Mouse (Mus musculus) heart, embryonic 12.5 days (tissue): Measurements from ENCODE around the gene Adgrf2. TPM values are rescaled to one million over a fixed set of nuclear protein-coding genes. Genes with fewer than 3 reads are reported as not detected.

Experiments
- ATAC-seq: fragments of 200-750 bp; cut with Nextera tagmentation; 2 replicates; pipeline ENCODE4 v1.8.0; 2017; ENCODE audit warnings: moderate TSS enrichment, moderate library complexity; ENCODE audit not compliant: insufficient number of reproducible peaks, low FRiP score
- H3K27ac ChIP-seq: fragments of 300-500 bp; sonication (generic); 2 replicates; pipeline ENCODE4 v1.5.1; 2016; ENCODE audit warnings: mild to moderate bottlenecking, moderate library complexity; ENCODE audit not compliant: poor library complexity, severe bottlenecking
- H3K27me3 ChIP-seq: fragments of 300-500 bp; sonication (generic); replicated peaks from 2 replicates; pipeline ENCODE4 v1.6.1; 2016; ENCODE audit warnings: mild to moderate bottlenecking, moderate library complexity
- H3K36me3 ChIP-seq: fragments of 300-500 bp; sonication (generic); 2 replicates; pipeline ENCODE4 v1.6.1; 2016; ENCODE audit warnings: mild to moderate bottlenecking, moderate library complexity
- H3K4me1 ChIP-seq: fragments of 300-500 bp; sonication (generic); replicated peaks from 2 replicates; pipeline ENCODE4 v1.6.1; 2016; ENCODE audit warnings: mild to moderate bottlenecking
- H3K4me2 ChIP-seq: fragments of 300-500 bp; sonication (generic); 2 replicates; pipeline ENCODE4 v1.6.1; 2016; ENCODE audit warnings: mild to moderate bottlenecking, moderate library complexity
- H3K4me3 ChIP-seq: fragments of 300-500 bp; sonication (generic); 2 replicates; pipeline ENCODE4 v1.5.1; 2016; ENCODE audit warnings: mild to moderate bottlenecking
- H3K9ac ChIP-seq: fragments of 300-500 bp; sonication (generic); 2 replicates; pipeline ENCODE4 v1.6.1; 2016; ENCODE audit warnings: mild to moderate bottlenecking, moderate library complexity
- H3K9me3 ChIP-seq: fragments of 300-500 bp; sonication (generic); replicated peaks from 2 replicates; pipeline ENCODE4 v1.6.1; 2016; ENCODE audit warnings: mild to moderate bottlenecking, moderate library complexity
- WGBS: fragments of 180-500 bp; shearing (Covaris S2); methylation state at CpG from one replicate; pipeline ENCODE4 v1.1.7; 2016; 5-methylcytosine and 5-hydroxymethylcytosine counted together
- polyA plus RNA-seq: library from polyadenylated mRNA; unstranded; fragments of >200 nt; fragmentation: Nextera tagmentation; extraction: Ambion mirVana; gene quantifications from 2 replicates; pipeline ENCODE4 v1.2.1, GENCODE M21; 2016

The Adgrf2 gene
- polyA plus RNA-seq, 1 experiment from 2014 or later: 0.11 TPM

DNA sequence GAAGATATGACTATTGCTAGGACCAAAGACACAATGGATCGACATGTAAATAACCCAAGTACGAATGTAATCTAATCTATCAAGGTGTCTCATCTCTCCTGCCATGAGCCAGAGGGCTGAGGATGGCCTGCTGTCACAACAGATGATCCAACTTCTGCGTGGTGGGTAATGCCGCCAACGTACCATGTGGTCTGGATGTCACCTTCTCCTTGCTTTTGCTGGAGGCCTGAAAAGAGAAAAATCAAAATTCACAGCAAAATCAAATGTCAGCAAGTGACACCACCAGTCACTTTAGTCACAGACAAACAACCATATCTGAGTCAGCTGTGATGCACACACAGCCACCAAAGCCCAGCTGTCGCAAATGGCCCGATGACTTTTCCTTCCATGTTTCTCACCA, 27.0 kb downstream of the Adgrf2 start:
- Histone ChIP-seq H3K36me3 (no peaks in the 10 kb centered on the region), H3K27ac (no peak overlapping the region), H3K4me3 (no peak overlapping the region), H3K4me2 (no peak overlapping the region), H3K9me3 (no peaks in the 10 kb centered on the region), H3K27me3 (no peaks in the 10 kb centered on the region), H3K4me1 (no peaks in the 10 kb centered on the region), H3K9ac (no peak overlapping the region)
- no peak for ATAC-seq
- WGBS: 90% methylated on average over 7 of the region's 7 CpGs

DNA sequence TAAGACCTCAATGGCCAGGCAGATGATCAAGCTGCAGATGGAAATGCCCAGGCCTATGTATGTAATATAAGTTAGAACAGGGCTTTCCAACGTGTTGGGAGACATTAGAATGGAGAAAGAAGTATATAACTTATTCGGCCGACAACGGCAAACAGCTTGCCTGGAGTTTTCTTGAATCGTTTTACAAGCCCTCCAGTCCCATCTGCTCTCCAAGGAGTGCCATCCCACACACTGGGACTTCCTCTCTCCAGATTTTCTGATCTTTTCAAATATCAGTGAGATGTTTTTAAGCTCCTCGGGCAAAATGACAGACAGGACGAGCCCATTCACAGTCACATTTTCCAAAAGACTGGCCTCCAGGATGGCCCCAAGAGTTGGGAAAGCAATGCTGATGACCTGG, 31.3 kb downstream of the Adgrf2 start:
- ATAC-seq: no peak
- Histone ChIP-seq H3K4me3 (no peak overlapping the region), H3K4me1 (no peaks in the 10 kb centered on the region), H3K27me3 (no peaks in the 10 kb centered on the region), H3K9ac (no peak overlapping the region), H3K36me3 (no peaks in the 10 kb centered on the region), H3K27ac (no peak overlapping the region), H3K9me3 (no peaks in the 10 kb centered on the region), H3K4me2 (no peak overlapping the region)
- WGBS: 83% methylated on average over 7 of the region's 7 CpGs

DNA sequence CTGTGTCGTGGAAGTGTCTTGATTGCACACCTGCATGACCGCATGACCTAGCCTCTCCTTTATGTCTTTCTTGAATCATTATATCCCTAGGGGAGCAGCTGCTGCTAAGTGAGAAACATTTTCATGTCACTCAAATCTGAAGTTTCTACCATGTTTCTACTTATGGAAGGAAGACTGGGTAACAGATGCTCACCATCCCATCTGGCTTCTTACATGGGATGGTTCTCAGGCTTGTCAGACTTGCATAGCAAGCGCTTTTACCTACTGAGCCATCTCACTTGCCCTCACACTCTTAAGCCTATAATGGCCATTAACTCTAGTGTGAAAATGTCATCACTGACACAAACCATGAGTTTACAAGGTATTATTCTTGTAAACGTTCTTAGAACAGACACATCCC, 36.4 kb downstream of the Adgrf2 start:
- no peaks in the 10 kb centered on the region for H3K4me1 ChIP-seq
- H3K4me3 ChIP-seq: no peak overlapping the region
- H3K4me2 ChIP-seq: no peak overlapping the region
- WGBS: 72% methylated on average over 4 of the region's 4 CpGs
- H3K27me3 ChIP-seq: no peaks in the 10 kb centered on the region
- no peaks in the 10 kb centered on the region for H3K9me3 ChIP-seq
- H3K27ac ChIP-seq: no peak overlapping the region
- no peaks in the 10 kb centered on the region for H3K36me3 ChIP-seq
- no peak for ATAC-seq
- H3K9ac ChIP-seq: no peak overlapping the region

DNA sequence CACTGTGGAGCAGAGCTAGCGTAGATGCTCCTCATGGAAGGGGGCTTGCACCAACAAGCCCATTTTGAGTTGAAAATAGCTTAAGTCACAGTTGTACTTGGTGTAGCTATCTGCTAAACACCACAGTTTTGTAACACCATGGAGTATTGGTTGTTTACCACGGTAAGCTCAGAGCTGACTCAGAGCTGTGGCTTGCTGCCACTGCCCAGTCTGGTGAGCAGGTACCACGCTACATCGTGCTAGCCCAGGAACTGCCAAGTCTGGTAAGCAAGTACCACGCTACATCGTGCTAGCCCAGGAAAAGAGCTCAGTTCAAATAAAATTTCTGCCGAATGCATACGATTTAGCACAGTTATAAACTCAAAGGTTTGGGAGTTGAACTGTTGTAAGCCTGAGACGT, 39.8 kb downstream of the Adgrf2 start:
- Histone ChIP-seq H3K9me3 (no peaks in the 10 kb centered on the region), H3K9ac (no peak overlapping the region), H3K27me3 (no peaks in the 10 kb centered on the region), H3K4me1 (no peaks in the 10 kb centered on the region), H3K36me3 (no peaks in the 10 kb centered on the region), H3K4me2 (no peak overlapping the region), H3K4me3 (no peak overlapping the region), H3K27ac (no peak overlapping the region)
- WGBS: 82% methylated on average over 9 of the region's 9 CpGs
- no peak for ATAC-seq

DNA sequence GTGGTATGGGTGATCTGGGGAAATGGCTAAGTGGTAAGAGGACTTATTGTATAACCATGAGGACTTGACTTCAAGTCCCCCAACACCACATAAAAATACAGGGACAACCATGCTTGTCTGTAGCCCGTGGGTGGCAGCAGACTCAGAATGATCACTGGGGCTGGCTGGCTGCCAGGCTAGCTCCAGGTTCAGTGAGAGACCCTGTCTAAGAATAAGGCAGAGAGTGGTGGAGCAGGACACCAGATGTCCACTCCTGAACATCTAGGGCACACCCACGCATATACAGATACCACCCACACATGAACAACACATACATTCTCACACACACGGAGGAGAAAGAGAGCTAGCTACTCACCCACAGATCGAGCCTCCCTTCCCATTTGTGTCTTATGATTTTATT, 47.2 kb downstream of the Adgrf2 start:
- no peak overlapping the region for H3K4me2 ChIP-seq
- H3K36me3 ChIP-seq: no peaks in the 10 kb centered on the region
- H3K27me3 ChIP-seq: no peaks in the 10 kb centered on the region
- WGBS: 78% methylated on average over 4 of the region's 4 CpGs
- H3K9me3 ChIP-seq: no peaks in the 10 kb centered on the region
- H3K9ac ChIP-seq: no peak overlapping the region
- no peaks in the 10 kb centered on the region for H3K4me1 ChIP-seq
- no peak overlapping the region for H3K4me3 ChIP-seq
- ATAC-seq: no peak
- H3K27ac ChIP-seq: no peak overlapping the region

DNA sequence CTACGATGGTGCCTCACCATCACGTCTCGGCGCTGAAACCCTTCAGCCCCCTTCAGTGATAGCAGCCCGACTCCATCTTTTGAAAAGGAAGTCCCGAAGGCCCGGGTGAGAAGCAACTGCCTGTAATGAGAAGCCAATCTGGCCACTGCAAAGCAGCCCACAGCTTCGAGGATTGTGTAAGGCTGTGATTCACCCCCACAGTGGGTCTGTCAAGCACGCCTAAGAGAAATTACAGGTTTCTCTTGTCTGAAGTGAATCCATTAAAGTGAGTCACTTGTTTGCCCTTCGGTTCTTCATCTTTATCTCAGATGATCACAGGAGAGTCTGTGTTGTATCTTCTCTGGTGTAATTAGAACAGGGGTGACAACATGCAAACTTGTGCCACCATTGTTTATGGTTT, 49.8 kb downstream of the Adgrf2 start, which contains the start of gene Adgrf4:
Gene Adgrf4, minus strand, starts transcription at position 149 of the 400 bp plus-strand sequence.
- Histone ChIP-seq H3K27ac (no peak within 1 kb of the TSS), H3K4me2 (no peak within 1 kb of the TSS), H3K27me3 (no peaks in the 10 kb centered on the region), H3K36me3 (no peaks in the 10 kb centered on the region), H3K4me1 (no peaks in the 10 kb centered on the region), H3K9ac (no peak within 1 kb of the TSS), H3K9me3 (no peaks in the 10 kb centered on the region), H3K4me3 (no peak within 1 kb of the TSS)
- 69% methylated on average over 10 of the region's 10 CpGs for WGBS
- ATAC-seq: no peak

DNA sequence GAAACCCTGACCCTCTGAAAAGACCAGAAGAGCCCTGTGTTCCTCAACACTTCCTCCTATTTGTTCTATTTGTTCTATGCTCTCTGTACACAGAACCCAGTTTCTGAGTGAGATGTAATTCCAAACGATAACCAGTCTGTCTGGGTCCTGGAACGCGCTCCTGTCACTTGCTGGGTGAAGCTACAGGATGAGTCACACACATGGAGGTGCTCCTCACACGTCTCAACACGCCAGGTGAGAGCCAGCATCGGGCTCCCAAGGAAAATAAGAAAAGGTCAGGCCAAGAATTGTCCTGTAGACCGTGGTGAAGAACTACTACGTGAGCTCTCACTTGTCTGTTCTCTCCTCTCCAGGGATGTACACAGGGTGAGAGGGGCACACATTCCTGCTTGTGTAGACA, 51.4 kb downstream of the Adgrf2 start:
- ATAC-seq: no peak
- Histone ChIP-seq H3K4me2 (no peak overlapping the region), H3K9me3 (no peaks in the 10 kb centered on the region), H3K27ac (no peak overlapping the region), H3K4me1 (no peaks in the 10 kb centered on the region), H3K36me3 (no peaks in the 10 kb centered on the region), H3K27me3 (no peaks in the 10 kb centered on the region), H3K9ac (no peak overlapping the region), H3K4me3 (no peak overlapping the region)
- 77% methylated on average over 8 of the region's 8 CpGs for WGBS

Other genes starting within 250 kb of the Adgrf2 start
- gene Opn5, start 130.8 kb downstream of the Adgrf2 start, polyA plus RNA-seq: not detected in 2 replicates
- gene Adgrf4, start 49.9 kb downstream of the Adgrf2 start, polyA plus RNA-seq: 0.18 TPM in 1 of 2 replicates, not detected in the other
- gene Cd2ap, start 134.5 kb upstream of the Adgrf2 start, polyA plus RNA-seq: 20.2 and 21.8 TPM in 2 replicates